Mouse (Mus musculus) midbrain, embryonic 16.5 days (tissue): ENCODE results near the gene F2. TPM values are rescaled to one million over a fixed set of nuclear protein-coding genes. Genes with fewer than 3 reads are reported as not detected.

Experiments
- ATAC-seq: fragments of 200-750 bp; cut with Nextera tagmentation; 2 replicates; pipeline ENCODE4 v1.8.0; 2017; ENCODE audit warnings: moderate TSS enrichment
- H3K27ac ChIP-seq: fragments of 300-500 bp; sonication (generic); 2 replicates; pipeline ENCODE4 v1.5.1; 2014; ENCODE audit warnings: mild to moderate bottlenecking, low read length, mixed read lengths
- H3K27me3 ChIP-seq: fragments of 300-500 bp; sonication (generic); 2 replicates; pipeline ENCODE4 v1.6.1; 2014; ENCODE audit warnings: low read depth, low read length, mixed read lengths; ENCODE audit not compliant: control insufficient read depth, insufficient read depth
- H3K36me3 ChIP-seq: fragments of 300-500 bp; sonication (generic); 2 replicates; pipeline ENCODE4 v1.6.1; 2014; ENCODE audit warnings: mild to moderate bottlenecking, low read length, moderate library complexity, mixed read lengths; ENCODE audit not compliant: control insufficient read depth, insufficient read depth
- H3K4me1 ChIP-seq: fragments of 300-500 bp; sonication (generic); 2 replicates; pipeline ENCODE4 v1.6.1; 2014; ENCODE audit warnings: mild to moderate bottlenecking, low read length, mixed read lengths; ENCODE audit not compliant: control insufficient read depth, insufficient read depth
- H3K4me2 ChIP-seq: fragments of 300-500 bp; sonication (generic); 2 replicates; pipeline ENCODE4 v1.6.1; 2014; ENCODE audit warnings: mild to moderate bottlenecking, low read length, mixed read lengths
- H3K4me3 ChIP-seq: fragments of 300-500 bp; sonication (generic); 2 replicates; pipeline ENCODE4 v1.5.1; 2014; ENCODE audit warnings: low read depth, mild to moderate bottlenecking, low read length, moderate library complexity, mixed read lengths
- H3K9ac ChIP-seq: fragments of 300-500 bp; sonication (generic); 2 replicates; pipeline ENCODE4 v1.6.1; 2014; ENCODE audit warnings: low read depth, low read length, mixed read lengths
- H3K9me3 ChIP-seq: fragments of 300-500 bp; sonication (generic); replicated peaks from 2 replicates; pipeline ENCODE4 v1.6.1; 2014; ENCODE audit warnings: mild to moderate bottlenecking, low read length, mixed read lengths; ENCODE audit not compliant: control insufficient read depth, poor library complexity, severe bottlenecking
- WGBS: fragments of 180-500 bp; shearing (Covaris S2); extraction: QIAGEN DNeasy Blood & Tissue Kit; methylation state at CpG from one replicate; pipeline ENCODE4 v1.1.7; 2014; 5-methylcytosine and 5-hydroxymethylcytosine counted together
- polyA plus RNA-seq: library from polyadenylated mRNA; unstranded; fragments of >200 nt; fragmentation: Nextera tagmentation; extraction: Ambion mirVana; gene quantifications from 2 replicates; pipeline ENCODE4 v1.2.1, GENCODE M21; 2015

The F2 gene
- polyA plus RNA-seq, 1 experiment from 2014 or later, result 0.20 TPM

DNA sequence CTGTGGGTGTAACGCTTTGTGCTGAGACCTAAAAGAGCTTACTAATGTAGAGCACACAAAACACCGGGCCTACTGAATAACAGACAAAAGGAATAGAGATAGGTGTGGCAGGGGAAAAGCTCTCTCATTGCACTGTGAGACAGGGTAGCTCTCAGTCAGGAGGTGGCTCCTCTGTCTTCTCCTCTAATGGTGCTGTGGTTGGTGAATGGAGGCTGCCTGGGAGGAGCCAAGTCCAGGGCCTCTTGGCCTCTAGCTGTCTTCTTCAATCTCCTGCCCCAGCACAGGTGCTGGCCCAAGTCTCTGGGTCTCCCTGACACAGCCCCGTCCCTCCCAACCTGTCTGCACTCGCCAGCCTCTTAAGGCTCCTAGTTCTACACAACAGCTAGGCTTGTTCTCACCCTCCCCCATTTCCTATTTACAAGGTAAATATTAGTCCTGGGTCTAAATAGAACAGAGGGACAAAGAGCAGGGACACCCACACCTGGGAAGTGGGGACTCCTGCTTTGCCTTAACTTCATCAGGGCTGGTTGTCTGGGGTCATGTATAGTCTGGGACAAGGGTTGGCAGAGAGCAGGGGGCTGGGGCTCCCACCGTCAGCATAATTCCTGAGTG, 619 bp upstream of the F2 start:
- H3K27ac ChIP-seq, result no peak overlapping the region
- H3K9me3 ChIP-seq, result no peaks in the 10 kb centered on the region
- H3K27me3 ChIP-seq, result no peaks in the 10 kb centered on the region
- H3K9ac ChIP-seq, result no peak overlapping the region
- ATAC-seq, result no peak
- no peak overlapping the region for H3K4me3 ChIP-seq
- no peak overlapping the region for H3K4me2 ChIP-seq
- WGBS, result 80% methylated on average over 5 of the region's 5 CpGs
- no peaks in the 10 kb centered on the region for H3K36me3 ChIP-seq
- H3K4me1 ChIP-seq, result no peaks in the 10 kb centered on the region

- Histone ChIP-seq H3K4me2 (no peak overlapping the region), H3K36me3 (no peaks in the 10 kb centered on the region), H3K4me1 (no peaks in the 10 kb centered on the region), H3K27me3 (no peaks in the 10 kb centered on the region), H3K27ac (no peak overlapping the region), H3K4me3 (no peak overlapping the region), H3K9me3 (no peaks in the 10 kb centered on the region), H3K9ac (no peak overlapping the region)
- 87% methylated on average over 11 of the region's 11 CpGs for WGBS
- ATAC-seq, result no peak
These were observed 728 bp downstream of the F2 start for GRCm38 (mm10) chr2:91635486-91635885.

- 89% methylated on average over 9 of the region's 9 CpGs for WGBS
- no peaks in the 10 kb centered on the region for H3K27me3 ChIP-seq
These were observed 1.4 kb downstream of the F2 start for GRCm38 (mm10) chr2:91634841-91635240.

GRCm38 (mm10) chr2:91633334-91633977, 2.8 kb downstream of the F2 start:
- WGBS, result 82% methylated on average over 12 of the region's 12 CpGs

More at GRCm38 (mm10) chr2:91634841-91635240, 1.4 kb downstream of the F2 start:
- Histone ChIP-seq H3K9ac (no peak overlapping the region), H3K4me3 (no peak overlapping the region), H3K4me1 (no peaks in the 10 kb centered on the region), H3K36me3 (no peaks in the 10 kb centered on the region), H3K4me2 (no peak overlapping the region), H3K9me3 (no peaks in the 10 kb centered on the region), H3K27ac (no peak overlapping the region)
- ATAC-seq, result no peak

GRCm38 (mm10) chr2:91632316-91632715, 3.9 kb downstream of the F2 start:
- no peak overlapping the region for H3K4me2 ChIP-seq
- no peak overlapping the region for H3K4me3 ChIP-seq
- no peak overlapping the region for H3K27ac ChIP-seq
- no peaks in the 10 kb centered on the region for H3K36me3 ChIP-seq
- 81% methylated on average over 5 of the region's 5 CpGs for WGBS
- H3K27me3 ChIP-seq, result no peaks in the 10 kb centered on the region
- no peak overlapping the region for H3K9ac ChIP-seq
- no peak for ATAC-seq
- H3K9me3 ChIP-seq, result no peaks in the 10 kb centered on the region
- no peaks in the 10 kb centered on the region for H3K4me1 ChIP-seq

More at GRCm38 (mm10) chr2:91633334-91633977, 2.8 kb downstream of the F2 start:
- ATAC-seq, result no peak
- no peak overlapping the region for H3K9ac ChIP-seq
- no peaks in the 10 kb centered on the region for H3K9me3 ChIP-seq
- no peak overlapping the region for H3K27ac ChIP-seq
- H3K4me1 ChIP-seq, result no peaks in the 10 kb centered on the region
- no peak overlapping the region for H3K4me2 ChIP-seq
- H3K27me3 ChIP-seq, result no peaks in the 10 kb centered on the region
- H3K36me3 ChIP-seq, result no peaks in the 10 kb centered on the region
- H3K4me3 ChIP-seq, result no peak overlapping the region

DNA sequence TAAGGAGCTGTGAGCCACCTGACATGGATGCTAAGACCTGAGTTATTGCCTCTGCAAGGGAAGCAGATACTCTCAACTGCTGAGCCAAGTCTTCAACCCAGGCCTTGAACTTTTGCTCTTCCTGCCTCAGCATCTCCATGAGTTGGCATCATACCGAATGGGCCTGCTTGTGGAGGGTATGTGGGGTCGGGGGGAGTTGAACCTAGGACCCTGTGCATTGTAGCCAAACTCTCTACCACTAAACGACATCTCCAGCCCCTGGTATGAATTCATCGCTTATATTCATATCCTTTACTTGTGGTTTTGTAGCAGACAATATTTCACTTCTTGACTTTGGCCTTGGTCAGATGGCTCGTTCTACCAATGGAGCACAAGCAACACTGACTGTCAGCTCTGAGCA, 4.4 kb downstream of the F2 start:
- no peak overlapping the region for H3K4me3 ChIP-seq
- no peaks in the 10 kb centered on the region for H3K36me3 ChIP-seq
- WGBS, result 87% methylated on average over 5 of the region's 5 CpGs
- no peak overlapping the region for H3K4me2 ChIP-seq
- no peak overlapping the region for H3K27ac ChIP-seq
- no peak for ATAC-seq
- H3K9ac ChIP-seq, result no peak overlapping the region
- no peaks in the 10 kb centered on the region for H3K9me3 ChIP-seq
- H3K4me1 ChIP-seq, result no peaks in the 10 kb centered on the region
- no peaks in the 10 kb centered on the region for H3K27me3 ChIP-seq

DNA sequence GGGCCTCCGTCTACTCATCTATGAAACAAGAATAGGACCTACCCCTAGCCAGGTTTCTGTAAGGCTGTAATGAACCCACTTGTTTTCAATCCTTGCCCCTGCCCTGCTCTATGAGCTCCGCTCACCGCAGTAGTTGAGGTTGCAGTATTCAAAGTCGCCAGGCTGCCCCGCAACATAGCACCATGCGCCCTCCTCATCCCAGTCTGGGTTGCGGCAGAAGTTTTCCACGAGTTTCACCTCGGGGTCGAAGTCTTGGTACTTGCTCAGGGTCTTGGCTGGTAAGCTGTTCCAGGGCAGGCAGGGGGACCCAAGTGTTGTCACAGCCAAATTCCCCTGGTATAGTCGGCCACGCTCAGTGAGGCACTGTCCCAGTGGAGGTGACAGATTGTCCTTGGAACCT, 5.8 kb downstream of the F2 start:
- 92% methylated on average over 12 of the region's 12 CpGs for WGBS
- Histone ChIP-seq H3K4me1 (no peaks in the 10 kb centered on the region), H3K4me3 (no peak overlapping the region), H3K9ac (no peak overlapping the region), H3K27me3 (no peaks in the 10 kb centered on the region), H3K36me3 (no peaks in the 10 kb centered on the region), H3K27ac (no peak overlapping the region), H3K9me3 (no peaks in the 10 kb centered on the region), H3K4me2 (no peak overlapping the region)
- ATAC-seq, result no peak

DNA sequence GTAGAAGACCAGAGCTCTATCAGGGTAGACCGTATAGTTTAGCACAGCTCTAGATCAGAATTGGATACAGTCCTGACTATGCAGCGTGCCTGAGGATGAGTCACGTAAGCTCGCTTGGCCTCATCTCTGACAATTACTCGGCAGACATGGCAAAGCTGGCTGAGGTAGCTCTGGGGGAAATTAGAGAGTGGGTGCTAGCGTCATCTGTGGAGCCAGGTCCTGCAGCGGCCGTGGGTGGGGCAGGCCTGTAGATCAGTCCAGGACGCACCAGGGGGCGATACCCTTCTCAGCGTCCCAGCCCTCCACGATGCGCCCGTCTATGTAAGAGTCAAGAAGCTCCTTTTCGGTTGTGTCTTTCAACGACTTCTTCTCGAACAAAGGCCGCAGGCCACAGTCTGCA, 6.5 kb downstream of the F2 start:
- H3K27me3 ChIP-seq, result no peaks in the 10 kb centered on the region
- H3K36me3 ChIP-seq, result no peaks in the 10 kb centered on the region
- no peak overlapping the region for H3K27ac ChIP-seq
- ATAC-seq, result no peak
- 86% methylated on average over 18 of the region's 18 CpGs for WGBS
- no peak overlapping the region for H3K4me2 ChIP-seq
- no peak overlapping the region for H3K4me3 ChIP-seq
- no peaks in the 10 kb centered on the region for H3K9me3 ChIP-seq
- no peak overlapping the region for H3K9ac ChIP-seq
- no peaks in the 10 kb centered on the region for H3K4me1 ChIP-seq

DNA sequence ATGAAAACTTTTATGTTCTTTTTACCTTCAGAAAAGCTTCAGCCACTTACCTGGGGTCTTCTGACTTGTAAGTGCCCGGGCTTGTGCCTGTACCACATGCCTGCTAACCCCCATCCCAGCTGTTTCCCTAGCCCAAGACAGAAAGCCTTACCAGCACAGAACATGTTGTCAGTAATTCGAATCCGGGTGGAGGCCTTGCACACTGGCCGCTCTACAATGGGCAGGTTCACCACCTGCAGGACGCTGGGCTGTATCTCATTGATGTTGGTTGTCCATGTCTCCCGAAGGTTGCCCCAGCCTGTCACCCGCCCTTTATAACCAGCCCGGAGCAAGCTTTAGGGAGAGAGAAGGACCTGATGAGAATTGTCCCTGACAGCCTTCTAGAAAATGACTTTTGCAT, 8.0 kb downstream of the F2 start:
- H3K9ac ChIP-seq, result no peak overlapping the region
- H3K4me3 ChIP-seq, result no peak overlapping the region
- no peaks in the 10 kb centered on the region for H3K4me1 ChIP-seq
- 0 out of 2 replicates have a peak, but pooled peaks cover 4% of the 10 kb centered on the region for H3K36me3 ChIP-seq
- H3K27me3 ChIP-seq, result no peaks in the 10 kb centered on the region
- H3K27ac ChIP-seq, result no peak overlapping the region
- 93% methylated on average over 8 of the region's 8 CpGs for WGBS
- no peaks in the 10 kb centered on the region for H3K9me3 ChIP-seq
- H3K4me2 ChIP-seq, result no peak overlapping the region
- ATAC-seq, result no peak
